Mouse (Mus musculus): ENCODE results near the gene Tff2. TPM values are rescaled to one million over a fixed set of nuclear protein-coding genes. Genes with fewer than 3 reads are reported as not detected.

Tff2 gene
- polyA plus RNA-seq, 1 experiment from 2014 or later = not detected

GRCm38 (mm10) chr17:31108388-31108787, 35.7 kb downstream of the Tff2 start:
- no peak for ATAC-seq (replicated peaks; ENCODE audit: low FRiP score)
- no peaks in the 10 kb centered on the region for H3K9me3 ChIP-seq (ENCODE audit: control insufficient read depth, low read length)
- WGBS = 93% methylated on average over 15 of the region's 15 CpGs
- no peak overlapping the region for H3K4me2 ChIP-seq (ENCODE audit: low read depth, low read length, severe bottlenecking)
- H3K27me3 ChIP-seq (ENCODE audit: control insufficient read depth, insufficient read depth, low read length) = no peaks in the 10 kb centered on the region
- H3K27ac ChIP-seq (ENCODE audit: low read depth, low read length) = no peak overlapping the region
- no peaks in the 10 kb centered on the region for H3K36me3 ChIP-seq (ENCODE audit: control insufficient read depth, insufficient read depth, low read length)
- no peak overlapping the region for H3K4me3 ChIP-seq (ENCODE audit: low read depth, low read length)
- no peak for DNase-seq (ENCODE audit: low spot score)
- peaks cover 3% of the 10 kb centered on the region for H3K4me1 ChIP-seq (replicated peaks; ENCODE audit: control insufficient read depth, insufficient read depth, low read length)
- H3K9ac ChIP-seq (ENCODE audit: low read length) = no peak overlapping the region

- Histone ChIP-seq H3K36me3 (ENCODE audit: control insufficient read depth, insufficient read depth, low read length) (no peaks in the 10 kb centered on the region), H3K9me3 (ENCODE audit: control insufficient read depth, low read length) (no peaks in the 10 kb centered on the region), H3K4me3 (ENCODE audit: low read depth, low read length) (no peak overlapping the region), H3K9ac (ENCODE audit: low read length) (no peak overlapping the region), H3K4me2 (ENCODE audit: low read depth, low read length, severe bottlenecking) (no peak overlapping the region), H3K27ac (ENCODE audit: low read depth, low read length) (no peak overlapping the region), H3K4me1 (replicated peaks; ENCODE audit: control insufficient read depth, insufficient read depth, low read length) (no peaks in the 10 kb centered on the region), H3K27me3 (ENCODE audit: control insufficient read depth, insufficient read depth, low read length) (no peaks in the 10 kb centered on the region)
- ATAC-seq (replicated peaks; ENCODE audit: low FRiP score) (no peak), DNase-seq (ENCODE audit: low spot score) (no peak)
- 87% methylated on average over 8 of the region's 8 CpGs for WGBS
Measured at GRCm38 (mm10) chr17:31103823-31104222, 40.3 kb downstream of the Tff2 start.

GRCm38 (mm10) chr17:31103007-31103570, 41.0 kb downstream of the Tff2 start:
- Histone ChIP-seq H3K9ac (ENCODE audit: low read length) (no peak overlapping the region), H3K36me3 (ENCODE audit: control insufficient read depth, insufficient read depth, low read length) (no peaks in the 10 kb centered on the region), H3K4me1 (replicated peaks; ENCODE audit: control insufficient read depth, insufficient read depth, low read length) (no peaks in the 10 kb centered on the region), H3K27ac (ENCODE audit: low read depth, low read length) (no peak overlapping the region), H3K27me3 (ENCODE audit: control insufficient read depth, insufficient read depth, low read length) (no peaks in the 10 kb centered on the region), H3K4me2 (ENCODE audit: low read depth, low read length, severe bottlenecking) (no peak overlapping the region), H3K4me3 (ENCODE audit: low read depth, low read length) (no peak overlapping the region), H3K9me3 (ENCODE audit: control insufficient read depth, low read length) (no peaks in the 10 kb centered on the region)
- WGBS = 87% methylated on average over 8 of the region's 8 CpGs
- ATAC-seq (replicated peaks; ENCODE audit: low FRiP score) = no peak
- DNase-seq (ENCODE audit: low spot score) = no peak

- Histone ChIP-seq H3K27me3 (ENCODE audit: control insufficient read depth, insufficient read depth, low read length) (no peaks in the 10 kb centered on the region), H3K9me3 (ENCODE audit: control insufficient read depth, low read length) (no peaks in the 10 kb centered on the region), H3K27ac (ENCODE audit: low read depth, low read length) (no peak overlapping the region), H3K4me1 (replicated peaks; ENCODE audit: control insufficient read depth, insufficient read depth, low read length) (no peaks in the 10 kb centered on the region), H3K4me2 (ENCODE audit: low read depth, low read length, severe bottlenecking) (no peak overlapping the region), H3K36me3 (ENCODE audit: control insufficient read depth, insufficient read depth, low read length) (no peaks in the 10 kb centered on the region), H3K4me3 (ENCODE audit: low read depth, low read length) (no peak overlapping the region), H3K9ac (ENCODE audit: low read length) (no peak overlapping the region)
- DNase-seq (ENCODE audit: low spot score) (no peak), ATAC-seq (replicated peaks; ENCODE audit: low FRiP score) (no peak)
- 84% methylated on average over 5 of the region's 5 CpGs for WGBS
Measured at GRCm38 (mm10) chr17:31098788-31099187, 45.3 kb downstream of the Tff2 start.

- ATAC-seq (replicated peaks; ENCODE audit: low FRiP score) = no peak
- H3K27me3 ChIP-seq (ENCODE audit: control insufficient read depth, insufficient read depth, low read length) = no peaks in the 10 kb centered on the region
- no peak overlapping the region for H3K27ac ChIP-seq (ENCODE audit: low read depth, low read length)
- no peak overlapping the region for H3K9ac ChIP-seq (ENCODE audit: low read length)
- H3K9me3 ChIP-seq (ENCODE audit: control insufficient read depth, low read length) = no peaks in the 10 kb centered on the region
- H3K4me1 ChIP-seq (replicated peaks; ENCODE audit: control insufficient read depth, insufficient read depth, low read length) = no peaks in the 10 kb centered on the region
- H3K4me3 ChIP-seq (ENCODE audit: low read depth, low read length) = no peak overlapping the region
- no peaks in the 10 kb centered on the region for H3K36me3 ChIP-seq (ENCODE audit: control insufficient read depth, insufficient read depth, low read length)
- H3K4me2 ChIP-seq (ENCODE audit: low read depth, low read length, severe bottlenecking) = no peak overlapping the region
- WGBS = 100% methylated on average over 2 of the region's 2 CpGs
- no peak for DNase-seq (ENCODE audit: low spot score)
Measured at GRCm38 (mm10) chr17:31096893-31097292, 47.2 kb downstream of the Tff2 start.

GRCm38 (mm10) chr17:31095570-31095969, 48.5 kb downstream of the Tff2 start:
- DNase-seq (ENCODE audit: low spot score) = no peak
- H3K27me3 ChIP-seq (ENCODE audit: control insufficient read depth, insufficient read depth, low read length) = no peaks in the 10 kb centered on the region

GRCm38 (mm10) chr17:31094781-31095180, 49.3 kb downstream of the Tff2 start:
- Histone ChIP-seq H3K36me3 (ENCODE audit: control insufficient read depth, insufficient read depth, low read length) (no peaks in the 10 kb centered on the region), H3K9ac (ENCODE audit: low read length) (no peak overlapping the region), H3K27ac (ENCODE audit: low read depth, low read length) (no peak overlapping the region), H3K4me2 (ENCODE audit: low read depth, low read length, severe bottlenecking) (no peak overlapping the region), H3K27me3 (ENCODE audit: control insufficient read depth, insufficient read depth, low read length) (no peaks in the 10 kb centered on the region), H3K4me1 (replicated peaks; ENCODE audit: control insufficient read depth, insufficient read depth, low read length) (peaks cover under 1% of the 10 kb centered on the region; the same call in 1 of the 2 replicates), H3K4me3 (ENCODE audit: low read depth, low read length) (no peak overlapping the region), H3K9me3 (ENCODE audit: control insufficient read depth, low read length) (no peaks in the 10 kb centered on the region)
- ATAC-seq (replicated peaks; ENCODE audit: low FRiP score) (no peak), DNase-seq (ENCODE audit: low spot score) (no peak)
- 61% methylated on average over 5 of the region's 5 CpGs for WGBS

More at GRCm38 (mm10) chr17:31095570-31095969, 48.5 kb downstream of the Tff2 start:
- no peak overlapping the region for H3K4me3 ChIP-seq (ENCODE audit: low read depth, low read length)
- 93% methylated on average over 7 of the region's 7 CpGs for WGBS
- H3K36me3 ChIP-seq (ENCODE audit: control insufficient read depth, insufficient read depth, low read length) = no peaks in the 10 kb centered on the region
- no peak overlapping the region for H3K9ac ChIP-seq (ENCODE audit: low read length)
- no peak for ATAC-seq (replicated peaks; ENCODE audit: low FRiP score)
- H3K27ac ChIP-seq (ENCODE audit: low read depth, low read length) = no peak overlapping the region
- H3K9me3 ChIP-seq (ENCODE audit: control insufficient read depth, low read length) = no peaks in the 10 kb centered on the region
- H3K4me2 ChIP-seq (ENCODE audit: low read depth, low read length, severe bottlenecking) = no peak overlapping the region
- H3K4me1 ChIP-seq (replicated peaks; ENCODE audit: control insufficient read depth, insufficient read depth, low read length) = no peaks in the 10 kb centered on the region; the same call in 1 of the 2 replicates

Other genes starting within 250 kb of the Tff2 start
- 0.05 TPM in 1 of 2 replicates, not detected in the other for gene Glp1r, start 242.5 kb downstream of the Tff2 start, polyA plus RNA-seq (2014; fragmentation: Nextera tagmentation; extraction: Ambion mirVana)
- gene Umodl1, start 189.6 kb downstream of the Tff2 start, polyA plus RNA-seq (2014; fragmentation: Nextera tagmentation; extraction: Ambion mirVana) = 0.24 TPM in 1 of 2 replicates, not detected in the other
- gene Abcg1, start 86.6 kb downstream of the Tff2 start, polyA plus RNA-seq (2014; fragmentation: Nextera tagmentation; extraction: Ambion mirVana) = 10.1 and 11.8 TPM in 2 replicates
- 1.1 and 1.2 TPM in 2 replicates for gene Tff3, start 14.6 kb downstream of the Tff2 start, polyA plus RNA-seq (2014; fragmentation: Nextera tagmentation; extraction: Ambion mirVana)
- not detected in 2 replicates for gene Tff1, start 21.0 kb upstream of the Tff2 start, polyA plus RNA-seq (2014; fragmentation: Nextera tagmentation; extraction: Ambion mirVana)
- not detected in 2 replicates for gene Tmprss3, start 54.7 kb upstream of the Tff2 start, polyA plus RNA-seq (2014; fragmentation: Nextera tagmentation; extraction: Ambion mirVana)
- gene Ubash3a, start 63.6 kb upstream of the Tff2 start, polyA plus RNA-seq (2014; fragmentation: Nextera tagmentation; extraction: Ambion mirVana) = 0.27 and 0.79 TPM in 2 replicates
- gene Rsph1, start 133.1 kb upstream of the Tff2 start, polyA plus RNA-seq (2014; fragmentation: Nextera tagmentation; extraction: Ambion mirVana) = 2.1 and 2.6 TPM in 2 replicates
- 5.8 and 6.0 TPM in 2 replicates for gene Slc37a1, start 142.5 kb upstream of the Tff2 start, polyA plus RNA-seq (2014; fragmentation: Nextera tagmentation; extraction: Ambion mirVana)
- 30.4 and 33.7 TPM in 2 replicates for gene Pde9a, start 241.9 kb upstream of the Tff2 start, polyA plus RNA-seq (2014; fragmentation: Nextera tagmentation; extraction: Ambion mirVana)